Mouse (Mus musculus): ENCODE measurements at regions not wholly inside any gene's neighbourhood (a gene's known extent, or its start where the extent isn't known, plus 50 kb on each side); places are given as distances from the start of the nearest gene placed in this dataset.
"Not testable (repeated sequence)": the region's sequence is repeated elsewhere in the genome, so short reads cannot be mapped to it uniquely, and the experiment has no call there.

DNA sequence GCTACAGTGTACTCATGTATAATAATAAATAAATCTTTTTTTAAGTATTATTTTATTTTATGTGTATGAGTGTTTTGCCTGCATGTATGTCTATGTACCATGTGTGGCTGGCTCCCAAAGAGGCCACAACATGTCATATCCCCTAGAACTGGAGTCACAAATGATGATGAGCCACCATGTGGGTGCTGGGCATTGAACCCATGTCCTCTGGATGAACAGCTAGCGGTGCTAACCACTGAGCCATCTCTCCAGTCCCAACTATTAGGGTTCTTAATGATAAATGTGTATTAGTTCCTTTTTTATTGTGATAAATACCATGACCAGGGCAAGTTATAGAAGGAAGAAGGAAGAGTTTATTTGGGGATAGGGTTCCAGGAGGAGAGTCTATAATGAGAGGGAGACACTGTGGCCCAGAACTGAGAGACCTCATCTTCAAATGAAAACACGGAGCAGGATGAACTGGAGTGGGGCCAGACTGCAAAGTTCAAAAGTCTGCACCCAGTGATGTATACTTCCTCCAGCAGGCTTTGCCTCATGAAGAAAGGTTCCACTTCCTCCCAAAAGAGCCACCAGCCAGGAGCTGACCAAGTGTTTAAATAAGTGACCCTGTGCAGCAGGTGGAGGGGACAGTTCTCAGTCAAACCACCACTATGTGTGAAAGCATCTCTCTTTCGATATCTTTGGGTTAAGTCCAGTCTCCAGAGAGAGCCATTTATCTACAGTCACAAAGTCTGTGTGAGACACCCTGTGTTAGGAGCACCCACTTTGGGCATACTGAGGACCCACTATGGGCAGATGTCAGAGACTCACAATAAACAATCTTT lies 69.8 kb upstream of the Cpsf6 start:
- no peak for DNase-seq (ENCODE audit: low read depth, low spot score)

GRCm38 (mm10) chr10:117448783-117449182 lies 69.0 kb upstream of the Cpsf6 start:
- not testable (repeated sequence) for DNase-seq (ENCODE audit: low read depth, low spot score)

- no peak for DNase-seq (ENCODE audit: low read depth, low spot score)
Measured at GRCm38 (mm10) chr10:117447626-117448025, 67.8 kb upstream of the Cpsf6 start.

DNA sequence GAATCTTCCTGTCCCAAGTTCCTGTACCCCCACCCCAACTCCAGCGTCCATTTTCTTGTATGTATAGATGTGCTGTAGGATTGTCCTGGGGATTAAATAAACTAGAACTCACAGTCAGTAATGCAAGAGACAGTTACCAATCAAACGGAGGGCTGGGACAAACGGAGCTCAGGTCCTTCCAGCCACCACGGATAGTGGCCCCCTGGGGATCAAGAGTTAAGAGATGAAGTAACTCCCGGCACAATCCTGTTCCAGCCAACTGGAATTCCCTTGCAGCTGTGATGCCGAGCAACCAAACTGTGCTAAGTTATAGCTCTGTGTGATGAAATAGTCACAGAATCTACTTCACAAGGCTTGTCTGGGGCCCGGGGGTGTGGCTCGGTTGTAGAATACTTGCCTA lies 67.4 kb upstream of the Cpsf6 start:
- no peak for DNase-seq (ENCODE audit: low read depth, low spot score)

DNA sequence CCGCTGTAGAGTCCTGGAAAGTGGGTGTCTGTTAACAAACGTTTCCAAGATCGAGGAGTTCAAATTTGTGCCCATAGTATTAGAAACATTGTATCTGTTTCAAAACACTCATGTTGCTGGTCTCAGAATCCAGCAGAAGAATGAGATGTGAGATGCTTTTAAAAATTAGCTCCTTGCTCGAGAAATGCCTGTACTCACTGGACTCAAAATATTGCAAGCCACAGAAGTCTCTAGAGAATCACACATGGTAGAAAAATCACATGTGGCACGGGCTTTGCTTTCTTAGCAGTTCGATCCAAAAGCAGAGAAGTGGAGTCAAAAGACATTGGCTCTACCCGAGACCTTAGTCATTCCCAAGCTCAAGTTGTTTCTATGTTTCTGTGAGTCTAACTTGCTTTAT lies 67.0 kb upstream of the Cpsf6 start:
- no peak for DNase-seq (ENCODE audit: low read depth, low spot score)

- no peak for DNase-seq (ENCODE audit: low read depth, low spot score)
Measured at GRCm38 (mm10) chr10:117445801-117446490, 66.1 kb upstream of the Cpsf6 start.

- DNase-seq (ENCODE audit: low read depth, low spot score): no peak
Measured at GRCm38 (mm10) chr10:117445181-117445790, 65.5 kb upstream of the Cpsf6 start.

GRCm38 (mm10) chr10:117444761-117445160 lies 64.9 kb upstream of the Cpsf6 start:
- no peak for DNase-seq (ENCODE audit: low read depth, low spot score)

- no peak for DNase-seq (ENCODE audit: low read depth, low spot score)
Measured at GRCm38 (mm10) chr10:117443426-117444350, 63.9 kb upstream of the Cpsf6 start.

GRCm38 (mm10) chr10:117441979-117442803 lies 62.4 kb upstream of the Cpsf6 start:
- DNase-seq (ENCODE audit: low read depth, low spot score): no peak

GRCm38 (mm10) chr10:117441121-117441978 lies 61.5 kb upstream of the Cpsf6 start:
- DNase-seq (ENCODE audit: low read depth, low spot score): no peak

- DNase-seq (ENCODE audit: low read depth, low spot score): no peak
Measured at GRCm38 (mm10) chr10:117440225-117440976, 60.6 kb upstream of the Cpsf6 start.

- DNase-seq (ENCODE audit: low read depth, low spot score): no peak
Measured at GRCm38 (mm10) chr10:117439206-117440110, 59.6 kb upstream of the Cpsf6 start.

- no peak for DNase-seq (ENCODE audit: low read depth, low spot score)
Measured at GRCm38 (mm10) chr10:117438614-117439193, 58.9 kb upstream of the Cpsf6 start.

DNA sequence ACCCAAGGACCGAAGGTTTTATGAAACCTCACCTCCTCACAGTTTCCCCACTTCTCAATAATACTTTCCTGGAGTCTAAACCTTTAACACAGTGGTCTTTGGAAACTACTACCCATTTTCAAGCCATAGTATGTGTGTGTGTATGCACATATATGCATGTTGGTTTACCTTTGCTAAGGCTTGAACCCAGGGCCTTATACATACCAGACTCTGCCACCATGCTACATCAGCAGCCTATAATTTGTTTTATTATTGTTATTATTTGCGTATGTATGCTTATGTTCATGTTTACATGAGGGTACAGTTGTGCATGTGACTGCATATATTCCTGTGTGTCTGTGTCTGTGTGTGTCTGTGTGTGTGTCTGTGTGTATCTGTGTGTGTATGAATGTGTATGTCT lies 58.2 kb upstream of the Cpsf6 start:
- DNase-seq (ENCODE audit: low read depth, low spot score): no peak

DNA sequence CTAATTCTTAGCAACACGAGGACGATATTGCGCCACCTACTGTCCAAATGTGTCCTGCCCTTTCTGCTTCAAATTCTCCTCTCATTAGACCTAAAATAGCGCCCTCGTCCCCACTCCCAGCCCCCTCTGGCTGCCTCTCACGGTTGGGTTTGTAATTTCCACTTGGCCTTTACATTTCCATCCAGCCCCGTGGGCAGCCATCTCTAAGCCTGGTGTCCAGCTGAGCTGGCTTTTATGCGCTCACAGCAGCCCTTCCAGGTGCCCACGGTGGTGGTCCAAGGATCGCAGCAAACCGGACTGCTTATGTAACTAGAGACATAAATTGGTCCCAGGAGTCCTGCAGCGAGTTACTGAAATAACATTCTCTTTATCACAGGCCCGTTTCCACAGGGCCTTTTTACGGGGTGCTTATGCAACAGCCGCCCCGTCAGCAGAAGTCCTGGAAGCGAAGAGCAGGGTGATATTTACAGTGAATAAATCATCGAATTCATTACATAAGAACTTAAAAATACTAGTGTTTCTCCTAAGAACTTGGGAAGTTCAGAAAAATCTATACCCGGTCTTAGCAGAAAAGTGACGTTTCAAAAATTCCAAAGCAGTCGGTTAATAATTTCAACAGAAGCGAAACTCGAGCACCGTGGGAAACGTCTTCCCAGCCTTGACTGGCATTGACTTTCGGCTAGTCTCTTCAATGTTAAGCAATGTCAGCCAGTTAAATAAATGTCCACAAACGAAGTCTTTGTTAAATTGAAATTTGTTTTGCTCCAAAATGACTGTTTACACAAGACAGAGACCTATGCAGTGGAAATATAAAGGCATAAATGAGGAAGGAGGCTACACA lies 57.3 kb upstream of the Cpsf6 start:
- peak; percentile 60 for DNase-seq (ENCODE audit: low read depth, low spot score)

Measured in telencephalon, adult 2 months (tissue).